Mouse (Mus musculus) forebrain, embryonic 16.5 days (tissue): ENCODE measurements around the gene Arid1b. TPM values are rescaled to one million over a fixed set of nuclear protein-coding genes. Genes with fewer than 3 reads are reported as not detected.

Experiments used
- ATAC-seq: fragments of 200-750 bp; cut with Nextera tagmentation; 2 replicates; pipeline ENCODE4 v1.8.0; 2017; ENCODE audit warnings: mild to moderate bottlenecking, moderate library complexity
- H3K27ac ChIP-seq: fragments of 300-500 bp; sonication (generic); 2 replicates; pipeline ENCODE4 v1.5.1; 2014; ENCODE audit warnings: low read length, control low read depth
- H3K27me3 ChIP-seq: fragments of 300-500 bp; sonication (generic); replicated peaks from 2 replicates; pipeline ENCODE4 v1.6.1; 2014; ENCODE audit warnings: low read length; ENCODE audit not compliant: control insufficient read depth, insufficient read depth
- H3K36me3 ChIP-seq: fragments of 300-500 bp; sonication (generic); 2 replicates; pipeline ENCODE4 v1.6.1; 2014; ENCODE audit not compliant: control insufficient read depth, insufficient read depth
- H3K4me1 ChIP-seq: fragments of 300-500 bp; sonication (generic); replicated peaks from 2 replicates; pipeline ENCODE4 v1.6.1; 2014; ENCODE audit warnings: low read length; ENCODE audit not compliant: control insufficient read depth, insufficient read depth
- H3K4me2 ChIP-seq: fragments of 300-500 bp; sonication (generic); 2 replicates; pipeline ENCODE4 v1.6.1; 2014; ENCODE audit warnings: mild to moderate bottlenecking, low read length, control low read depth
- H3K4me3 ChIP-seq: fragments of 300-500 bp; sonication (generic); replicated peaks from 2 replicates; pipeline ENCODE4 v1.5.1; 2014; ENCODE audit warnings: mild to moderate bottlenecking, low read length, control low read depth
- H3K9ac ChIP-seq: fragments of 300-500 bp; sonication (generic); replicated peaks from 2 replicates; pipeline ENCODE4 v1.6.1; 2014; ENCODE audit warnings: low read depth, low read length, control low read depth
- H3K9me3 ChIP-seq: fragments of 300-500 bp; sonication (generic); 2 replicates; pipeline ENCODE4 v1.6.1; 2016; ENCODE audit warnings: low read length; ENCODE audit not compliant: control insufficient read depth
- whole genome bisulfite sequencing: fragments of 180-500 bp; shearing (Covaris S2); extraction: QIAGEN DNeasy Blood & Tissue Kit; methylation state at CpG from one replicate; pipeline ENCODE4 v1.1.7; 2014; 5-methylcytosine and 5-hydroxymethylcytosine counted together
- polyA plus RNA-seq: library from polyadenylated mRNA; unstranded; fragments of >200 nt; fragmentation: Nextera tagmentation; extraction: Ambion mirVana; gene quantifications from 2 replicates; pipeline ENCODE4 v1.2.1, GENCODE M21; 2015

The Arid1b gene
- polyA plus RNA-seq, 1 experiment from 2014 or later = 15.1 TPM

DNA sequence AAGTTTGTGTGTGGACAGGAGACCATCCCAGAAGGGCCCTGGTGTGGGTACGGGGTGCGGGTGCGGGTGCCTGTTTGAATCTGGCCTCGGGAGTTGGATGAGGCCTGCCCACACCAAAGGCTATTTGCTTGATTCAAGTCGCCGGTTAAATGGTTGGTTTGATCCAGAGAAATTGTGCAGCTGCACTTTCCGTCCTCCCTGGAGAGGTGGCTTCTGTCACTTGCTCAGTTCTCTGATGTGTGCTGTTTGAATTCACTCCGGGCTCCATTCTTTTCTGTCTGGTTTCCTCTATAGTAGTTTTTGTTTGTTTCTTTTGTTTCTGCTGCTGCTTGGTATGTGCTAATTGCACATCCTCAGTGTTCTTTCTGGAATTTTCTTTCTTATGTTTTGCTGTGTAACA lies 107.0 kb downstream of the Arid1b start:
- H3K9ac ChIP-seq = no peak overlapping the region
- ATAC-seq = no peak
- H3K4me1 ChIP-seq = peaks cover 27% of the 10 kb centered on the region
- 33% methylated on average over 8 of the region's 8 CpGs for WGBS
- no peak overlapping the region for H3K4me3 ChIP-seq
- no peaks in the 10 kb centered on the region for H3K36me3 ChIP-seq
- no peak overlapping the region for H3K4me2 ChIP-seq
- H3K27me3 ChIP-seq = no peaks in the 10 kb centered on the region
- H3K9me3 ChIP-seq = no peaks in the 10 kb centered on the region
- H3K27ac ChIP-seq = no peak overlapping the region

DNA sequence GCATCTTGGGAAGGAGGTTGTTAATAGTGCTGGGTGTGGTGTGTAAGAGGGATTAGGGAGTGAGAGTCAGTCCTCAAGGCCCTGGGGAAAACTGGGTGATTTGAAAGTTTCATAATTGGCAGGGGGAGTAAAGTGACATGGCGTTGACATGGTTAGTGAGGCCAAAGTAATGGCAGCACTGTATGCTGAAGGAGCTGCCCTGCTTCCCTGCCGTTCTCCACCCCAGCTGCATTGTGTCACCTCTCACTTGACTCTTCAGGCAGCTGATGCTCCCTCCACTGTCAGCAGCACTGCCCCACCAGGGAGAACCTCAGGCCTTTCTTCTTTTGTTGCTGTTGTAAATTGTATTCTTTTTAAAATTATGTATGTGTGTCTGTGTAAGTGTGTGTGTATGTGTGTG lies 107.8 kb downstream of the Arid1b start:
- 20% methylated on average over 2 of the region's 2 CpGs for WGBS
- no peak for ATAC-seq
- H3K27ac ChIP-seq = no peak overlapping the region
- no peak overlapping the region for H3K9ac ChIP-seq
- H3K4me3 ChIP-seq = no peak overlapping the region
- no peaks in the 10 kb centered on the region for H3K9me3 ChIP-seq
- H3K4me2 ChIP-seq = no peak overlapping the region
- H3K36me3 ChIP-seq = no peaks in the 10 kb centered on the region
- H3K4me1 ChIP-seq = peaks cover 34% of the 10 kb centered on the region
- H3K27me3 ChIP-seq = no peaks in the 10 kb centered on the region

DNA sequence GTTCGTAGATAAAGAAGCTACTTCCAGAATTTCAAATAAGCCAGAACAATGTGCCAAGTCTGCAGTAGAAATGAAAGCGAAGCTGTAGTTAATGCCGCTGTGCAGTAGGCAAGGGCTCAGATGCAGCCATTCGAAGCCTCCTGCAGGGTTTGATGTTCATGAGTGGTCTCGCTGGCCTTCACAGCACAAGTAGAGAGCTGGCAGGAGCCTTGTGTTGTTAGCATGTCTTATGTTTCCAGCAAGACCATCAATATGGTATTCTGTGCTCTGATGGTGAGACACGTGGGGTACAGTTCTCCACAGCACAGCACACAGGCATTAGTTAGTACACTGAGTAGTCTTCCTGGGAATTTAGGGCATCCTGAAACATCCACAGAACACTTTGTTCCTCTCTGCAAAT lies 111.6 kb downstream of the Arid1b start:
- Histone ChIP-seq H3K27me3 (no peaks in the 10 kb centered on the region), H3K4me1 (peaks cover 53% of the 10 kb centered on the region), H3K4me2 (no peak overlapping the region), H3K9ac (no peak overlapping the region), H3K27ac (peak overlapping the region; percentile 46), H3K4me3 (no peak overlapping the region), H3K36me3 (no peaks in the 10 kb centered on the region), H3K9me3 (no peaks in the 10 kb centered on the region)
- WGBS = 11% methylated on average over 6 of the region's 6 CpGs
- peak; percentile 34; the same call in 1 of the 2 replicates for ATAC-seq

DNA sequence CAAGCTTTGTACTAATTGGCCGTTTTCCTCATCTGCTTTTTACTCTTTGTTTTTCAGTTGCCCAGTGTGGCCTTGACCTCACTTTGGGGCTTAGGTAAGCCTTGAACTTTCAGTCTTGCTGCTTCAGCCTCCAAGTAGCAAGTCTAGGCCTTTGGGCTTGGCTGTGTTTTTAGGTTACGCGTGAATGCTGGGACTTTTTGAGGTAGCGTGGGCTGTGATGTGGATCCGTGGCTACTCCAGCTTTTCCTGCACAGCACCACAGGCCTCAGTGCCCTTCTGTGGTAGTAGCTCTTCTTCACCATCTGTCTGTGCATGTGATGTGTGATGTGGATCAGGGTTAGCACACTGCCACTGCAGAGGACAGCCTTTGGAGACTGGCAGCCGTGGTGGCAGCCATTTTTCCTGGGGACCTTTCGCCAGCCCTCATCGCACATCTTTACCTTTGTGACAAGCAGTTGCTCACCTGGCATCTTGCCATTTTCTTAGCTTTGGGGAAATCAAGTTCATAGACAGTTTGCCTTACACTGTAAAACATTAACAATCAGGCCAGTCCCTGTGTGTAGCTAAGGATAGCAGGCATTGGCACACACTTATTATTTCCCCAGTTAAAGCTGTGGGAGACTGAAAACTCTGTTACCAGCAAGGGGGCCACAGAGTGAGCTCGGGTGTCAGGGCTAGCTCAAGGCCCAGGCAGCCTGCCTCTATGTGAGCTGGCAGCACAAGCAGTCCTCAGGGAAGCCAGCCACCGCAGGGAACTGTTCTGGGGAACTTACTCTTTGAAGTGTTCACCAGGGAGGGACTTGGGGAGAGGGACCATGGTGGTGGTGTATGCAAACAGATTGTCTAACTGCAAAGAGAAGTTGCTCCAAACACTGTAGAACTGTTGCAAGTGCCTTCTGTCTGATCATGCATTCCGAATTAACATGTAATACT lies 112.4 kb downstream of the Arid1b start:
- Histone ChIP-seq H3K9me3 (no peaks in the 10 kb centered on the region), H3K9ac (no peak overlapping the region), H3K4me1 (peaks cover 46% of the 10 kb centered on the region), H3K4me3 (no peak overlapping the region), H3K27me3 (no peaks in the 10 kb centered on the region), H3K4me2 (no peak overlapping the region), H3K36me3 (no peaks in the 10 kb centered on the region), H3K27ac (peak overlapping the region; percentile 53; the same call in 1 of the 2 replicates)
- WGBS = 48% methylated on average over 11 of the region's 11 CpGs
- peak; percentile 43; the same call in 1 of the 2 replicates for ATAC-seq

DNA sequence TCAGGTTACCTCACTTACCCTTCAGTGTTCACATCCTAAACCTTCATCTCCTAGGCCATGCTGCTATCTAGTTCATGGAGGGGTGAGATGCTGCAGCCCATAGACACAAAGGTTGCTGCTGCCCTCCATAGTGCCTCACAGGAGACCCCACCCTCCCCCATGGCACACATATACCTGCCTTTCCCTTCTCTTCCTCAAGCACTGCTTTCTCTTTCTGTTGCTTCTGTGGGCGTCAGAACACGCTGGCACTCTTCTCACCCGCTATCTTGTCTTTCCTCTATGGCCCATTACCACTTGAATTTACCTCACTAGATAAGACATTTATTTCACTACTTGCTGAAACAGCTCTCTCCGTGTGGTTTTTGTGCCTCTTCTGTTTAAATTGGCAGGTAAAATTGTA lies 113.4 kb downstream of the Arid1b start:
- no peaks in the 10 kb centered on the region for H3K27me3 ChIP-seq
- H3K4me3 ChIP-seq = no peak overlapping the region
- no peak overlapping the region for H3K4me2 ChIP-seq
- H3K27ac ChIP-seq = no peak overlapping the region
- H3K36me3 ChIP-seq = no peaks in the 10 kb centered on the region
- no peak for ATAC-seq
- H3K9me3 ChIP-seq = no peaks in the 10 kb centered on the region
- H3K4me1 ChIP-seq = peaks cover 42% of the 10 kb centered on the region
- no peak overlapping the region for H3K9ac ChIP-seq
- WGBS = 84% methylated on average over 4 of the region's 4 CpGs

DNA sequence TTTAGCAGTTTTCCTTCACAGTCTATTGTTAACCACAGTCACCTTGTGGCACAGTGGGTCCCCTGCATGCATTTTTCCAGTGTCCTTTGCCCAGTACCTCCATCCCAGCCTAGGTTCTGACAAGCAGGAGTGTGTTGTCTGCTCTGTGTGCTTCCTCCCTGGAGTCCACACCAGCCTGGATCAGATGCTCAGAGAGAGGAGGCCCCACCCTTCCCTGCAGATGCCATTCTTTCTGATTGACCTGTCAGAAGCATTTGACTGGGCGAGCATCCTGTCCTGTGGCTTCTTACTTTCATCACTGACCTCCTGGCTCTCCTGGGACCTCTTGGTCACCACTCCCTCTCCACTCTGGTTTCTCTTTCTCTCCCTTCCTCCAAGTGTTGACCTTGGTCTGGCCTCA lies 113.9 kb downstream of the Arid1b start:
- no peaks in the 10 kb centered on the region for H3K27me3 ChIP-seq
- H3K27ac ChIP-seq = no peak overlapping the region
- no peak for ATAC-seq
- peaks cover 42% of the 10 kb centered on the region for H3K4me1 ChIP-seq
- WGBS = 88% methylated on average over 1 of the region's 1 CpGs
- no peak overlapping the region for H3K4me3 ChIP-seq
- H3K9ac ChIP-seq = no peak overlapping the region
- no peaks in the 10 kb centered on the region for H3K9me3 ChIP-seq
- no peaks in the 10 kb centered on the region for H3K36me3 ChIP-seq
- no peak overlapping the region for H3K4me2 ChIP-seq

DNA sequence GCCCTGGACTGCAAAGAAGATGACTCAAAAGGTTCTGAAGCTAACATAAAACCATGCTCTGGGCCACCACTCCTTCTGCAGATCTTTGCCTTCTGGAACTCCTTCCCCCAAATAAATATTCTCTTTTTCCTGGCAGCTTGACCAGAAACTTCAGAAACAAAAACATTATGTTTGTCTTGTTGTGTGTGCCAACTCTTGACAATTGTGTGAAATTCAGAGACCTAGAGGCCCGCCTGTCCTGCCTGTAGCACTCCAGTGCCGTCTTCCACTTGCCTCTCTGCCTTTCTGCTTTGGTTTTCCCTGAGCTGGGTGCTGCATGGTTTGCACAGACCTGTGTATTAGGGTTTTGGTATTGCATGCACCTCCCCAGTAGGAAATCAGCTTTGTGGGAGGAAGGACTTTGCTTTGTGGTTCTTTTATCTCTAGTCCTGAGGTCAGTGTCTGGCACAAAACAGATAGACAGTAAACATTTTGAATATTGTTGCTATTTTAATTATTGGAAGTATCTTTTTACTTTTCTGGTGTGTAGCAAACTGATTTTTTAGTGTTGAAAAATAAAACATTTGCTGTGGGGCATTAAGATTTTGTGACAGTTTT lies 114.5 kb downstream of the Arid1b start:
- no peak overlapping the region for H3K27ac ChIP-seq
- H3K9me3 ChIP-seq = no peaks in the 10 kb centered on the region
- no peaks in the 10 kb centered on the region for H3K27me3 ChIP-seq
- peaks cover 42% of the 10 kb centered on the region for H3K4me1 ChIP-seq
- H3K36me3 ChIP-seq = no peaks in the 10 kb centered on the region
- H3K4me3 ChIP-seq = no peak overlapping the region
- 33% methylated on average over 2 of the region's 2 CpGs for WGBS
- H3K9ac ChIP-seq = no peak overlapping the region
- H3K4me2 ChIP-seq = no peak overlapping the region
- no peak for ATAC-seq

DNA sequence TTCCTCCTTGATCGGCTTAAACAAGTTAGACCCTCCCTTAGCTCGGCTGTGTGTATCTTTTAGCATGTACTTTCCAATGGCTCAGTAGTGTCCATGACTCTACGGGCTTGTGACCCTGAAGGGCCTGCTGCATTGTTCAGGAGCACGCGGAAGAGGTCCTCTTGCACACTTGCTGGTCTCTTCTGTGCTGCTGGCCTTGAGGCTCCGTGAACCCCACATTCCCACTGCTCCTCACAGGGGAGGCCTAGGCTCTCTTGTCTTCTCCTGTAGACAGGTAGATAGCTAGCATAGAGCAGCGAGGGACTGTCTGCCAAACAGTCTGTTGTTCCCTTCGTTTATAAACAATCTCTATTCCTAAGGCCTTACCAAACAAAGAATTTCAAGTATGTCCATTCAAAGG lies 115.2 kb downstream of the Arid1b start:
- Histone ChIP-seq H3K27me3 (no peaks in the 10 kb centered on the region), H3K9me3 (no peaks in the 10 kb centered on the region), H3K27ac (no peak overlapping the region), H3K4me3 (no peak overlapping the region), H3K4me1 (peaks cover 46% of the 10 kb centered on the region), H3K36me3 (no peaks in the 10 kb centered on the region), H3K9ac (no peak overlapping the region), H3K4me2 (no peak overlapping the region)
- ATAC-seq = no peak
- WGBS = 82% methylated on average over 8 of the region's 8 CpGs

DNA sequence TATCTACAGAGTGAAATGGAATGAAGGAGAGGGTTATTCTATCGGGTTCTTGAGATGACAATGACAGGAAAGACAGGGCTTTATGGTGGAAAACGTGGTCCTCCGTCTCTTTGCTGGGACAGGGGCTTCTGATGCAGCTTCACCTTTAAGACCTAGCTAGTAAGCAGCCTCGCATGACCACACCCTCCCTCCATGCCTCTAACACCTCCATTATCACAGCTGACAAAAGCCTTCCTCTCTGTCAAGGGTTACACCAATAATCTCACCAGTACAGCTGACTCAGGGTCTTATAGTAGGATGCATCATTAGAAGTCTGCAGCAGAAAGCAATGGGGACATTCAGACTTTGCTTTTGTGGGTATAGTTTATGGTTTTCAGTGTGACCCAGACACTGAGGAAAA lies 116.0 kb downstream of the Arid1b start:
- Histone ChIP-seq H3K36me3 (no peaks in the 10 kb centered on the region), H3K4me3 (no peak overlapping the region), H3K27ac (no peak overlapping the region), H3K9ac (no peak overlapping the region), H3K27me3 (no peaks in the 10 kb centered on the region), H3K9me3 (no peaks in the 10 kb centered on the region), H3K4me2 (no peak overlapping the region), H3K4me1 (peaks cover 40% of the 10 kb centered on the region)
- 86% methylated on average over 4 of the region's 4 CpGs for WGBS
- ATAC-seq = no peak
